Mouse (Mus musculus): ENCODE data around the gene Gm20683.

- TF ChIP-seq CTCF (IDR thresholded peaks at IDR 0.05; ENCODE audit: low read depth) (peak; percentile 49), EP300 (IDR thresholded peaks at IDR 0.05; ENCODE audit: low read depth) (no peak)
These were observed 19.5 kb upstream of the Gm20683 start, which contains the start of gene Wdr90 for GRCm38 (mm10) chr17:25860832-25861703.
